Mouse (Mus musculus) frontal cortex, postnatal 14 days (tissue): ENCODE measurements around the gene Gm9268.
"Not testable (repeated sequence)": the region's sequence is repeated elsewhere in the genome, so short reads cannot be mapped to it uniquely, and the experiment has no call there.

ENCODE experiments used
- DNase-seq, 2 experiments: peaks; one replicate each; pipeline ENCODE4 v3.0.0; 2022; ENCODE audit warnings: low spot score in 2 of 2

The Gm9268 gene

GRCm38 (mm10) chr7:43018465-43018864 is at the start of gene Gm9268:
Gm9268 (plus strand) TSS chr7:43018765.
- DNase-seq: not testable (repeated sequence)

GRCm38 (mm10) chr7:42980098-42980497 is 38.5 kb upstream of the Gm9268 start:
- no peak for DNase-seq

GRCm38 (mm10) chr7:42980739-42981138 is 37.8 kb upstream of the Gm9268 start:
- DNase-seq: no peak

- no peak for DNase-seq
Measured at GRCm38 (mm10) chr7:43077831-43078230, 59.3 kb downstream of the Gm9268 start.
